Mouse (Mus musculus) stomach, postnatal 0 days (tissue): Measurements from ENCODE around the gene Gm44596. TPM values are rescaled to one million over a fixed set of nuclear protein-coding genes. Genes with fewer than 3 reads are reported as not detected.
"Not testable (repeated sequence)": the region's sequence is repeated elsewhere in the genome, so short reads cannot be mapped to it uniquely, and the experiment has no call there.

Experiments
- ATAC-seq: fragments of 200-750 bp; cut with Nextera tagmentation; 2 replicates; pipeline ENCODE4 v1.8.0; 2017; ENCODE audit not compliant: low FRiP score, low TSS enrichment
- DNase-seq: peaks from one replicate; pipeline ENCODE4 v3.0.0-alpha.2; 2016; ENCODE audit warnings: low spot score
- H3K27ac ChIP-seq: fragments of 300-500 bp; sonication (generic); replicated peaks from 2 replicates; pipeline ENCODE4 v1.5.1; 2014; ENCODE audit warnings: mild to moderate bottlenecking, control low read depth
- H3K27me3 ChIP-seq: fragments of 300-500 bp; sonication (generic); 2 replicates; pipeline ENCODE4 v1.6.1; 2014; ENCODE audit warnings: low read length; ENCODE audit not compliant: control insufficient read depth, insufficient read depth
- H3K36me3 ChIP-seq: fragments of 300-500 bp; sonication (generic); 2 replicates; pipeline ENCODE4 v1.6.1; 2014; ENCODE audit warnings: low read length, mixed read lengths; ENCODE audit not compliant: control insufficient read depth, insufficient read depth
- H3K4me1 ChIP-seq: fragments of 300-500 bp; sonication (generic); replicated peaks from 2 replicates; pipeline ENCODE4 v1.6.1; 2014; ENCODE audit warnings: antibody characterized with exemption; ENCODE audit not compliant: control insufficient read depth, insufficient read depth
- H3K4me2 ChIP-seq: fragments of 300-500 bp; sonication (generic); replicated peaks from 2 replicates; pipeline ENCODE4 v1.6.1; 2014; ENCODE audit warnings: low read depth, mild to moderate bottlenecking, control low read depth, moderate library complexity
- H3K4me3 ChIP-seq: fragments of 300-500 bp; sonication (generic); 2 replicates; pipeline ENCODE4 v1.5.1; 2014; ENCODE audit warnings: low read depth, low read length, control low read depth
- H3K9ac ChIP-seq: fragments of 300-500 bp; sonication (generic); 2 replicates; pipeline ENCODE4 v1.6.1; 2014; ENCODE audit warnings: mild to moderate bottlenecking, low read length, control low read depth, mixed read lengths
- H3K9me3 ChIP-seq: fragments of 300-500 bp; sonication (generic); 2 replicates; pipeline ENCODE4 v1.6.1; 2016; ENCODE audit warnings: low read length; ENCODE audit not compliant: control insufficient read depth
- CTCF ChIP-seq: IDR thresholded peaks from 2 replicates; pipeline ENCODE4 v1.5.1; 2016; ENCODE audit warnings: antibody characterized with exemption, low read depth, mild to moderate bottlenecking, moderate library complexity
- EP300 ChIP-seq: optimal IDR thresholded peaks from 2 replicates; pipeline ENCODE3; 2016; ENCODE audit warnings: antibody characterized with exemption
- WGBS: fragments of 180-500 bp; shearing (Covaris S2); extraction: QIAGEN DNeasy Blood & Tissue Kit; methylation state at CpG from one replicate; pipeline ENCODE4 v1.1.7; 2014; 5-methylcytosine and 5-hydroxymethylcytosine counted together
- polyA plus RNA-seq: library from polyadenylated mRNA; unstranded; fragments of >200 nt; fragmentation: Nextera tagmentation; extraction: Ambion mirVana; gene quantifications from 2 replicates; pipeline ENCODE4 v1.2.1, GENCODE M21; 2015

Gm44596 gene
- polyA plus RNA-seq, 1 experiment from 2014 or later: not detected

- H3K4me3 ChIP-seq: no peak overlapping the region
- no peaks in the 10 kb centered on the region for H3K9me3 ChIP-seq
- TF ChIP-seq EP300: no peak
- TF ChIP-seq CTCF: no peak
- no peaks in the 10 kb centered on the region for H3K27me3 ChIP-seq
- H3K9ac ChIP-seq: no peak overlapping the region
- DNase-seq (no peak), ATAC-seq (no peak)
- peaks cover 9% of the 10 kb centered on the region; the same call in 1 of the 2 replicates for H3K36me3 ChIP-seq
- no peak overlapping the region for H3K27ac ChIP-seq
- no peak overlapping the region for H3K4me2 ChIP-seq
- WGBS: 94% methylated on average over 5 of the region's 5 CpGs
- H3K4me1 ChIP-seq: no peaks in the 10 kb centered on the region; the same call in 1 of the 2 replicates
These were observed 8.8 kb upstream of the Gm44596 start for GRCm38 (mm10) chr6:128366466-128366865.

- Histone ChIP-seq H3K27ac (no peak overlapping the region), H3K4me1 (no peaks in the 10 kb centered on the region), H3K9me3 (no peaks in the 10 kb centered on the region), H3K36me3 (peaks cover 23% of the 10 kb centered on the region), H3K27me3 (no peaks in the 10 kb centered on the region), H3K4me2 (no peak overlapping the region), H3K4me3 (no peak overlapping the region), H3K9ac (no peak overlapping the region)
- DNase-seq (no peak), ATAC-seq (no peak)
- 92% methylated on average over 5 of the region's 5 CpGs for WGBS
- TF ChIP-seq CTCF (no peak), EP300 (no peak)
These were observed 5.3 kb upstream of the Gm44596 start for GRCm38 (mm10) chr6:128370040-128370439.

GRCm38 (mm10) chr6:128376371-128377085 lies 1.2 kb downstream of the Gm44596 start:
- WGBS: 73% methylated on average over 17 of the region's 17 CpGs
- Histone ChIP-seq H3K4me1 (no peaks in the 10 kb centered on the region), H3K4me2 (no peak overlapping the region), H3K9me3 (no peaks in the 10 kb centered on the region), H3K36me3 (peaks cover 13% of the 10 kb centered on the region), H3K27ac (peak overlapping the region; percentile 49; the same call in 1 of the 2 replicates), H3K9ac (no peak overlapping the region), H3K27me3 (no peaks in the 10 kb centered on the region), H3K4me3 (no peak overlapping the region)
- TF ChIP-seq EP300 (no peak), CTCF (no peak)
- ATAC-seq: peak; percentile 18; the same call in 1 of the 2 replicates
- DNase-seq: no peak

GRCm38 (mm10) chr6:128379636-128380035 lies 4.3 kb downstream of the Gm44596 start:
- H3K9me3 ChIP-seq: no peaks in the 10 kb centered on the region
- no peak overlapping the region for H3K4me2 ChIP-seq
- no peaks in the 10 kb centered on the region for H3K4me1 ChIP-seq
- H3K27ac ChIP-seq: no peak overlapping the region
- no peak for DNase-seq
- no peak overlapping the region for H3K4me3 ChIP-seq
- H3K36me3 ChIP-seq: no peaks in the 10 kb centered on the region
- no peaks in the 10 kb centered on the region for H3K27me3 ChIP-seq
- no peak for ATAC-seq
- WGBS: 81% methylated on average over 16 of the region's 16 CpGs
- H3K9ac ChIP-seq: no peak overlapping the region
- TF ChIP-seq EP300 (no peak), CTCF (no peak)

GRCm38 (mm10) chr6:128380594-128381167 lies 5.4 kb downstream of the Gm44596 start:
- H3K27me3 ChIP-seq, H3K4me3 ChIP-seq, H3K9me3 ChIP-seq, DNase-seq, H3K36me3 ChIP-seq, H3K9ac ChIP-seq, H3K4me1 ChIP-seq, H3K4me2 ChIP-seq, H3K27ac ChIP-seq, ATAC-seq: not testable (repeated sequence)
- 74% methylated on average over 1 of the region's 1 CpGs for WGBS
- TF ChIP-seq CTCF: peak; percentile 51

- Histone ChIP-seq H3K9ac (no peak overlapping the region), H3K36me3 (no peaks in the 10 kb centered on the region), H3K4me2 (no peak overlapping the region), H3K4me3 (no peak overlapping the region), H3K9me3 (no peaks in the 10 kb centered on the region), H3K4me1 (no peaks in the 10 kb centered on the region), H3K27ac (no peak overlapping the region), H3K27me3 (no peaks in the 10 kb centered on the region)
- ATAC-seq: no peak
- no peak for TF ChIP-seq CTCF
- no peak for TF ChIP-seq EP300
- no peak for DNase-seq
- WGBS: 69% methylated on average over 3 of the region's 3 CpGs
These were observed 6.0 kb downstream of the Gm44596 start for GRCm38 (mm10) chr6:128381254-128381653.
